Mouse (Mus musculus): ENCODE data around the gene Rnls. TPM values are rescaled to one million over a fixed set of nuclear protein-coding genes. Genes with fewer than 3 reads are reported as not detected.

The Rnls gene
- total and polyA plus RNA-seq, 3 experiments, result 1.7 to 3.7 (median 2.8) TPM

GRCm38 (mm10) chr19:33096581-33096980 is 295.5 kb downstream of the Rnls start:
- in situ Hi-C loops (cut with MboI; ENCODE audit: low pct_ligation_motif_present, low pct_unique_long_range_greater_than_20kb, low sequenced_read_pairs) (no loop called here), dilution Hi-C loops (cut with MboI; ENCODE audit: extremely low pct_ligation_motif_present, extremely low pct_unique_long_range_greater_than_20kb, low sequenced_read_pairs) (no loop called here)
- H3K36me3 ChIP-seq (replicated peaks in 1 of 2; ENCODE audit: control insufficient read depth in 1 of 2, insufficient read depth in 1 of 2, low read length in 1 of 2), result no peaks in the 10 kb centered on the region
- H3K4me3 ChIP-seq (replicated peaks in 1 of 3; ENCODE audit: low read depth in 2 of 3, low read length in 2 of 3, poor library complexity in 1 of 3), result no peak overlapping the region
- no peaks in the 10 kb centered on the region for H3K79me2 ChIP-seq (replicated peaks; ENCODE audit: control insufficient read depth, extremely low read depth, insufficient read depth, poor library complexity, severe bottlenecking)
- H3K27ac ChIP-seq (ENCODE audit: insufficient read depth, low read depth), result no peak overlapping the region
- DNase-seq (ENCODE audit: extremely low read depth), result no peak
- TF ChIP-seq MAX (IDR thresholded peaks at IDR 0.05; ENCODE audit: low read length) (no peak), MAFK (IDR thresholded peaks at IDR 0.05; ENCODE audit: insufficient replicate concordance, low read length) (no peak), JUN (IDR thresholded peaks at IDR 0.05; ENCODE audit: insufficient read depth, low read depth, low read length) (no peak), KAT2A (IDR thresholded peaks at IDR 0.05; ENCODE audit: insufficient replicate concordance, low read length) (no peak), MAZ (IDR thresholded peaks at IDR 0.05; ENCODE audit: low read depth, low read length) (no peak), RCOR1 (conservative IDR thresholded peaks at IDR 0.05; ENCODE audit: low read depth, low read length) (no peak), TBP (conservative IDR thresholded peaks at IDR 0.05; ENCODE audit: low read depth, low read length) (no peak), NELFE (IDR thresholded peaks at IDR 0.05; ENCODE audit: low read depth, low read length) (no peak), MEF2A (IDR thresholded peaks at IDR 0.05; ENCODE audit: borderline replicate concordance, low read depth, low read length) (no peak), NRF1 (IDR thresholded peaks at IDR 0.05; ENCODE audit: low read depth, low read length) (no peak), TCF12 (IDR thresholded peaks at IDR 0.05; ENCODE audit: low read depth, low read length) (no peak), ZC3H11A (IDR thresholded peaks at IDR 0.05; ENCODE audit: low read depth, low read length) (no peak), JUND (conservative IDR thresholded peaks at IDR 0.05; ENCODE audit: low read depth, low read length) (no peak), HCFC1 (IDR thresholded peaks at IDR 0.05; ENCODE audit: low read depth, low read length) (no peak), USF1 (IDR thresholded peaks at IDR 0.05; ENCODE audit: low read depth, low read length) (no peak), POLR2A (IDR thresholded peaks at IDR 0.05; ENCODE audit: low read depth, low read length) (no peak), PAX5 (IDR thresholded peaks at IDR 0.05; ENCODE audit: low read length) (no peak)
- H3K4me1 ChIP-seq (ENCODE audit: control insufficient read depth in 1 of 2, insufficient read depth in 2 of 2), result peaks cover 6 to 9% of the 10 kb centered on the region in 2 experiments
- H3K9me3 ChIP-seq (replicated peaks; ENCODE audit: low read length), result no peaks in the 10 kb centered on the region
- H3K9ac ChIP-seq (ENCODE audit: insufficient read depth, low read depth), result no peak overlapping the region
- H3K27me3 ChIP-seq (replicated peaks), result peaks cover 2% of the 10 kb centered on the region
- H3K4me2 ChIP-seq (ENCODE audit: insufficient read depth, low read depth, poor library complexity, severe bottlenecking), result no peak overlapping the region

- no peaks in the 10 kb centered on the region for H3K79me2 ChIP-seq (replicated peaks; ENCODE audit: control insufficient read depth, extremely low read depth, insufficient read depth, poor library complexity, severe bottlenecking)
- H3K4me1 ChIP-seq (ENCODE audit: control insufficient read depth in 1 of 2, insufficient read depth in 2 of 2), result peaks cover 11 to 19% of the 10 kb centered on the region in 2 experiments
- H3K27ac ChIP-seq (ENCODE audit: insufficient read depth, low read depth), result no peak overlapping the region
- DNase-seq (ENCODE audit: extremely low read depth), result no peak
- H3K9ac ChIP-seq (ENCODE audit: insufficient read depth, low read depth), result no peak overlapping the region
- TF ChIP-seq E2F4 (IDR thresholded peaks at IDR 0.05; ENCODE audit: insufficient replicate concordance, low read depth, low read length) (no peak), TCF12 (IDR thresholded peaks at IDR 0.05; ENCODE audit: low read depth, low read length) (no peak), RCOR1 (conservative IDR thresholded peaks at IDR 0.05; ENCODE audit: low read depth, low read length) (no peak)
- no peak overlapping the region for H3K4me2 ChIP-seq (ENCODE audit: insufficient read depth, low read depth, poor library complexity, severe bottlenecking)
- in situ Hi-C loops (cut with MboI; ENCODE audit: low pct_ligation_motif_present, low pct_unique_long_range_greater_than_20kb, low sequenced_read_pairs), result no loop called here
- H3K36me3 ChIP-seq (replicated peaks in 1 of 2; ENCODE audit: control insufficient read depth in 1 of 2, insufficient read depth in 1 of 2, low read length in 1 of 2), result no peaks in the 10 kb centered on the region
- dilution Hi-C loops (cut with MboI; ENCODE audit: extremely low pct_ligation_motif_present, extremely low pct_unique_long_range_greater_than_20kb, low sequenced_read_pairs), result no loop called here
- H3K4me3 ChIP-seq (replicated peaks in 1 of 3; ENCODE audit: low read depth in 2 of 3, low read length in 2 of 3, poor library complexity in 1 of 3), result no peak overlapping the region
- no peaks in the 10 kb centered on the region for H3K9me3 ChIP-seq (replicated peaks; ENCODE audit: low read length)
- no peaks in the 10 kb centered on the region for H3K27me3 ChIP-seq (replicated peaks)
Observed at GRCm38 (mm10) chr19:33092575-33092974, 299.5 kb downstream of the Rnls start.

Data from CH12.LX (cell line).